Mouse (Mus musculus) right cerebral cortex, postnatal 36 days (tissue): ENCODE measurements around the gene Tnfsf15.

Source experiments
- DNase-seq, 2 experiments: peaks; one replicate each; pipeline ENCODE4 v3.0.0; 2022; ENCODE audit warnings: low spot score in 2 of 2, mixed read lengths in 1 of 2

Tnfsf15 gene

GRCm38 (mm10) chr4:63684412-63685252, 60.3 kb downstream of the Tnfsf15 start:
- no peak for DNase-seq

- no peak for DNase-seq
These were observed 61.2 kb downstream of the Tnfsf15 start for GRCm38 (mm10) chr4:63683716-63684115.

GRCm38 (mm10) chr4:63683056-63683455, 61.9 kb downstream of the Tnfsf15 start:
- DNase-seq: no peak

- DNase-seq: no peak
These were observed 62.5 kb downstream of the Tnfsf15 start for GRCm38 (mm10) chr4:63682441-63682840.

- DNase-seq: no peak
These were observed 63.4 kb downstream of the Tnfsf15 start for GRCm38 (mm10) chr4:63681557-63681956.
